Mouse (Mus musculus) hindbrain, embryonic 15.5 days (tissue): ENCODE results near the gene Fhit. TPM values are rescaled to one million over a fixed set of nuclear protein-coding genes. Genes with fewer than 3 reads are reported as not detected.
A peak's percentile ranks its signal among the peaks of the same experiment; 100 is the strongest.
"Not testable (repeated sequence)": the region's sequence is repeated elsewhere in the genome, so short reads cannot be mapped to it uniquely, and the experiment has no call there.

Experiments used
- ATAC-seq: fragments of 200-750 bp; cut with Nextera tagmentation; 2 replicates; pipeline ENCODE4 v1.8.0; 2017; ENCODE audit warnings: low read depth, moderate number of reproducible peaks, moderate TSS enrichment; ENCODE audit not compliant: low FRiP score
- H3K27ac ChIP-seq: fragments of 300-500 bp; sonication (generic); replicated peaks from 2 replicates; pipeline ENCODE4 v1.5.1; 2015; ENCODE audit warnings: mild to moderate bottlenecking, inconsistent platforms
- H3K27me3 ChIP-seq: fragments of 300-500 bp; sonication (generic); 2 replicates; pipeline ENCODE4 v1.6.1; 2015; ENCODE audit warnings: control low read depth, inconsistent platforms
- H3K36me3 ChIP-seq: fragments of 300-500 bp; sonication (generic); 2 replicates; pipeline ENCODE4 v1.6.1; 2015; ENCODE audit warnings: control low read depth, inconsistent platforms
- H3K4me1 ChIP-seq: fragments of 300-500 bp; sonication (generic); replicated peaks from 2 replicates; pipeline ENCODE4 v1.6.1; 2015; ENCODE audit warnings: control low read depth, inconsistent platforms
- H3K4me2 ChIP-seq: fragments of 300-500 bp; sonication (generic); 2 replicates; pipeline ENCODE4 v1.6.1; 2015; ENCODE audit warnings: moderate library complexity, mild to moderate bottlenecking, inconsistent platforms
- H3K4me3 ChIP-seq: fragments of 300-500 bp; sonication (generic); 2 replicates; pipeline ENCODE4 v1.5.1; 2015; ENCODE audit warnings: mild to moderate bottlenecking, inconsistent platforms
- H3K9ac ChIP-seq: fragments of 300-500 bp; sonication (generic); 2 replicates; pipeline ENCODE4 v1.6.1; 2015; ENCODE audit warnings: inconsistent platforms
- H3K9me3 ChIP-seq: fragments of 300-500 bp; sonication (generic); 2 replicates; pipeline ENCODE4 v1.6.1; 2016; ENCODE audit warnings: control low read depth, inconsistent platforms
- WGBS: fragments of 180-500 bp; shearing (Covaris S2); methylation state at CpG from one replicate; pipeline ENCODE4 v1.1.7; 2015; 5-methylcytosine and 5-hydroxymethylcytosine counted together
- polyA plus RNA-seq: library from polyadenylated mRNA; unstranded; fragments of >200 nt; fragmentation: Nextera tagmentation; extraction: Ambion mirVana; gene quantifications from 2 replicates; pipeline ENCODE4 v1.2.1, GENCODE M21; 2015

The Fhit gene
- polyA plus RNA-seq, 1 experiment from 2014 or later: 9.2 TPM

- no peak overlapping the region for H3K4me2 ChIP-seq
- no peak for ATAC-seq
- H3K27ac ChIP-seq: no peak overlapping the region
- no peaks in the 10 kb centered on the region for H3K9me3 ChIP-seq
- H3K4me1 ChIP-seq: no peaks in the 10 kb centered on the region
- H3K27me3 ChIP-seq: no peaks in the 10 kb centered on the region
- WGBS: 86% methylated on average over 3 of the region's 3 CpGs
- H3K4me3 ChIP-seq: no peak overlapping the region
- H3K9ac ChIP-seq: no peak overlapping the region
- no peaks in the 10 kb centered on the region for H3K36me3 ChIP-seq
Observed at GRCm38 (mm10) chr14:11085596-11085995, 76.2 kb downstream of the Fhit start.

- Histone ChIP-seq H3K27ac (no peak overlapping the region), H3K4me3 (no peak overlapping the region), H3K4me2 (no peak overlapping the region), H3K9ac (no peak overlapping the region), H3K9me3 (no peaks in the 10 kb centered on the region), H3K4me1 (no peaks in the 10 kb centered on the region), H3K27me3 (no peaks in the 10 kb centered on the region), H3K36me3 (no peaks in the 10 kb centered on the region)
- WGBS: 23% methylated on average over 3 of the region's 3 CpGs
- peak; percentile 54; the same call in 1 of the 2 replicates for ATAC-seq
Observed at GRCm38 (mm10) chr14:11083946-11084345, 77.9 kb downstream of the Fhit start.

DNA sequence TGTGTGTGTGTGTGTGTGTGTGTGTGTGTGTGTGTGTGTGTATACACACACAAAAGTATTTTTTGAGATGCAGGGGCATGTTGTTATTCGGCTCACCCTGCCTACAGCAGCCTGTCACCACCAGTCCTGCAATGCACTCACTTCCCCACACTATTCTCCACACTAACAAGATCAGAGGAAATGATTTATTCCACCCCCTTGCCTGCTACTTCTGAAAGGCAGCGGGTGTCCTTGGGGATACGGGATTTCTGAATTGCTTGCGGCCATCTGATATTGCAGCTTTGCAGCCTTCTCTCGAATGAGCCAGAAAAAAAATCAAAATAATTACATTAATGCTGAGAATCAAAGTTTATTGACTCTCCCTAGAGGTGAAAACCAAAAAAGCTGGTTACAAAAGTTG, 78.4 kb downstream of the Fhit start:
- Histone ChIP-seq H3K27ac (no peak overlapping the region), H3K4me3 (no peak overlapping the region), H3K4me1 (no peaks in the 10 kb centered on the region), H3K36me3 (no peaks in the 10 kb centered on the region), H3K27me3 (no peaks in the 10 kb centered on the region), H3K9ac (no peak overlapping the region), H3K9me3 (no peaks in the 10 kb centered on the region), H3K4me2 (no peak overlapping the region)
- WGBS: 34% methylated on average over 5 of the region's 5 CpGs
- no peak for ATAC-seq

DNA sequence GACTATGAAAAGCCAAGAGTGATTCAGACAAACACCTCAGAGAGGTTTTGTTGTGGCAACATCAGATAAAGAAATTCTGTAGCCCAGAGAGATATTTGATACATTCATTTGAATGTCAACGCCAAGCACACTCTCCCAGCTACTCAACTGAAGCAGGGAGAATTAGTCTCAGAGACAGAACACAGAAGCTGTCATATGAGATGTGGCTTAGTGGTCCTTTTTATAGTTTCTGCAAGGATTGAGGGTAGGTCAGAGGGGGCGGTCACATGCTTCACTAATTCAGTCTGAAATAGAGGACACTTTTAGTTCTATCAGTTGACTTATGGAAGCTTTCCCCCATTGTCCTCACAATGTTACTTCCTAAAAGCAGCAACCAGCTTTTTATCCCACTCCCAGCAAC, 98.2 kb downstream of the Fhit start:
- H3K9ac ChIP-seq: no peak overlapping the region
- H3K4me3 ChIP-seq: no peak overlapping the region
- H3K4me1 ChIP-seq: no peaks in the 10 kb centered on the region
- no peak for ATAC-seq
- no peaks in the 10 kb centered on the region for H3K9me3 ChIP-seq
- 40% methylated on average over 2 of the region's 2 CpGs for WGBS
- H3K36me3 ChIP-seq: no peaks in the 10 kb centered on the region
- no peak overlapping the region for H3K27ac ChIP-seq
- no peak overlapping the region for H3K4me2 ChIP-seq
- H3K27me3 ChIP-seq: no peaks in the 10 kb centered on the region

DNA sequence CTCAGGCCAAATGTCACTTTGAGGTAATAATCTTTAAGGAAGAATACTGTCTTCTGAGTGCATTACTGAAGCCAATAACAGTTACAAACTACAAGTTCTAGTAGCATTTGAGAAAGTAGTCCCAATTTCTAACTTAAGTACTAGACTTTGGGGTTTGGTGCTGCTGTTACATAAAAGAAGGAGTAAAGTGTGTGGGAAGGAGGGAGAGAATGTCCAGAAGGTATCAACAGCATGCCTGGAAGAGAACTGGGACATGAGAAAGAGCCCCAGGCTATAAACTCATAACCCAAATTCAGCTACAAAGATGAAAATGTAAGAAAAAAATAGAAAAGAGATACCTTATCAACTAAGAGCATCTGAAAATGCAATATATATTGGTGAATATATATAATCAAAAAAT, 101.6 kb downstream of the Fhit start:
- no peaks in the 10 kb centered on the region for H3K27me3 ChIP-seq
- H3K4me3 ChIP-seq: no peak overlapping the region
- no peak overlapping the region for H3K27ac ChIP-seq
- ATAC-seq: no peak
- H3K4me1 ChIP-seq: no peaks in the 10 kb centered on the region
- no peaks in the 10 kb centered on the region for H3K9me3 ChIP-seq
- no peak overlapping the region for H3K9ac ChIP-seq
- H3K36me3 ChIP-seq: no peaks in the 10 kb centered on the region
- no peak overlapping the region for H3K4me2 ChIP-seq

- 63% methylated on average over 8 of the region's 8 CpGs for WGBS
- not testable (repeated sequence) for H3K27me3 ChIP-seq, H3K9ac ChIP-seq, H3K4me2 ChIP-seq, H3K9me3 ChIP-seq, H3K36me3 ChIP-seq, H3K27ac ChIP-seq, H3K4me3 ChIP-seq, ATAC-seq, H3K4me1 ChIP-seq
Observed at GRCm38 (mm10) chr14:11039503-11040300, 122.1 kb downstream of the Fhit start.

- Histone ChIP-seq H3K4me2 (no peak overlapping the region), H3K27me3 (no peaks in the 10 kb centered on the region), H3K4me3 (no peak overlapping the region), H3K9ac (no peak overlapping the region), H3K4me1 (no peaks in the 10 kb centered on the region), H3K9me3 (no peaks in the 10 kb centered on the region), H3K27ac (no peak overlapping the region), H3K36me3 (no peaks in the 10 kb centered on the region)
- ATAC-seq: no peak
- 21% methylated on average over 3 of the region's 3 CpGs for WGBS
Observed at GRCm38 (mm10) chr14:11021391-11021790, 140.4 kb downstream of the Fhit start.

DNA sequence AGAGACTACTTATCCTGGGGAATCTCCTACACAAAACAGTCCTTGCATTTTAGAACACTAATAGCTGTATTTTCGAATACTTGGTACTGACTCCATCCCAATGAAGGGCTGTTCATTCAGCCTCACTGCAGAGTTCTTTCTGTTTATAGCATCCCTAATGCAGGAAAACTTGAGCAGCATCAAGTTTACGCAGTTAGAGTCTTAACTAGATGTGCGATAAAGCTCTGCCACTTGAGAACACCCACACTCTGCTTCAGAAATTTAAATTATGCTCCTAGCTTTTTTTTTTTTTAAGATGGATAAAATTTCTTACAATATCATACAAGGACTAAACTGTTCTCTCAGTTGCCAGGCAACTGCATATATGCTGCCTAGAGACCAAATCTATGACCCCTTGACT, 183.2 kb downstream of the Fhit start:
- no peak overlapping the region for H3K27ac ChIP-seq
- no peaks in the 10 kb centered on the region for H3K36me3 ChIP-seq
- H3K4me2 ChIP-seq: no peak overlapping the region
- no peaks in the 10 kb centered on the region for H3K9me3 ChIP-seq
- no peak overlapping the region for H3K9ac ChIP-seq
- 90% methylated on average over 3 of the region's 3 CpGs for WGBS
- H3K27me3 ChIP-seq: no peaks in the 10 kb centered on the region
- no peak overlapping the region for H3K4me3 ChIP-seq
- ATAC-seq: no peak
- H3K4me1 ChIP-seq: no peaks in the 10 kb centered on the region

DNA sequence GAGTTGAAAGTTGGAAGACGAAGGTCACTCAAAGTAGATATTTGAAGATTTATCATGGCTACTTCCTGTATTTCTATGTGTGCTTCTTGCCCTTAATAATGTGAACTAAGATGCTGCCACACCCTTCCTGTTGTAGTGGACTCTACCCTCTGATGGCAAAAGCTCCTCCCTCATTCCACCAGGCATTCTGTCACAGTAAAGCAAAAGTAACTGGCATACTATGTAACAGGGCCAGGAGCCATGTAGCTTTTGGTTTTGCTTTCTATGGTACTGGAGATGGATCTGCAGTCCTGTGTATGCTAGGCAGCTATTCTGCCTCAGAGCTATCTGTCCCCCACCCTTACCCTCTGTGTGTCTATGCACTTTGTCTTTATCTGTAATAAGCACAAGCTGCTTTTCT, 220.2 kb downstream of the Fhit start:
- no peak for ATAC-seq
- Histone ChIP-seq H3K4me1 (no peaks in the 10 kb centered on the region), H3K27me3 (no peaks in the 10 kb centered on the region), H3K27ac (no peak overlapping the region), H3K4me2 (no peak overlapping the region), H3K9me3 (no peaks in the 10 kb centered on the region), H3K4me3 (no peak overlapping the region), H3K36me3 (no peaks in the 10 kb centered on the region), H3K9ac (no peak overlapping the region)
- WGBS: 90% methylated on average over 1 of the region's 1 CpGs

GRCm38 (mm10) chr14:10933667-10934066, 228.2 kb downstream of the Fhit start:
- Histone ChIP-seq H3K27me3 (no peaks in the 10 kb centered on the region), H3K36me3 (no peaks in the 10 kb centered on the region), H3K4me3 (no peak overlapping the region), H3K4me1 (no peaks in the 10 kb centered on the region), H3K9ac (no peak overlapping the region), H3K27ac (no peak overlapping the region), H3K4me2 (no peak overlapping the region), H3K9me3 (no peaks in the 10 kb centered on the region)
- WGBS: 38% methylated on average over 3 of the region's 3 CpGs
- ATAC-seq: no peak

GRCm38 (mm10) chr14:10917893-10918803, 243.7 kb downstream of the Fhit start:
- H3K4me3 ChIP-seq: no peak overlapping the region
- WGBS: 59% methylated on average over 7 of the region's 7 CpGs
- H3K4me2 ChIP-seq: no peak overlapping the region
- no peaks in the 10 kb centered on the region for H3K27me3 ChIP-seq
- no peak for ATAC-seq
- H3K9me3 ChIP-seq: no peaks in the 10 kb centered on the region
- H3K36me3 ChIP-seq: no peaks in the 10 kb centered on the region
- no peaks in the 10 kb centered on the region for H3K4me1 ChIP-seq
- H3K9ac ChIP-seq: no peak overlapping the region
- H3K27ac ChIP-seq: no peak overlapping the region

- Histone ChIP-seq H3K4me2 (no peak overlapping the region), H3K27me3 (no peaks in the 10 kb centered on the region), H3K4me1 (no peaks in the 10 kb centered on the region), H3K9me3 (no peaks in the 10 kb centered on the region), H3K36me3 (no peaks in the 10 kb centered on the region), H3K27ac (no peak overlapping the region), H3K9ac (no peak overlapping the region), H3K4me3 (no peak overlapping the region)
- no peak for ATAC-seq
- WGBS: 77% methylated on average over 2 of the region's 2 CpGs
Observed at GRCm38 (mm10) chr14:10908011-10908410, 253.8 kb downstream of the Fhit start.
